Mouse (Mus musculus) forebrain, embryonic 11.5 days (tissue): Measurements from ENCODE around the gene Ggcx. TPM values are rescaled to one million over a fixed set of nuclear protein-coding genes. Genes with fewer than 3 reads are reported as not detected.

Experiments
- ATAC-seq: fragments of 200-750 bp; cut with Nextera tagmentation; replicated peaks from 2 replicates; pipeline ENCODE4 v1.8.0; 2017; ENCODE audit warnings: moderate TSS enrichment; ENCODE audit not compliant: low FRiP score
- DNase-seq: peaks from one replicate; pipeline ENCODE4 v3.0.0-alpha.2; 2017; ENCODE audit warnings: low spot score
- H3K27ac ChIP-seq: fragments of 300-500 bp; sonication (generic); 2 replicates; pipeline ENCODE4 v1.5.1; 2014; ENCODE audit warnings: low read depth, low read length
- H3K27me3 ChIP-seq: fragments of 300-500 bp; sonication (generic); 2 replicates; pipeline ENCODE4 v1.6.1; 2014; ENCODE audit warnings: mild to moderate bottlenecking, low read length, mixed read lengths; ENCODE audit not compliant: control insufficient read depth, insufficient read depth
- H3K36me3 ChIP-seq: fragments of 300-500 bp; sonication (generic); 2 replicates; pipeline ENCODE4 v1.6.1; 2014; ENCODE audit warnings: mild to moderate bottlenecking, low read length, moderate library complexity, mixed read lengths; ENCODE audit not compliant: control insufficient read depth, insufficient read depth
- H3K4me1 ChIP-seq: fragments of 300-500 bp; sonication (generic); replicated peaks from 2 replicates; pipeline ENCODE4 v1.6.1; 2014; ENCODE audit warnings: low read length, mixed read lengths; ENCODE audit not compliant: control insufficient read depth, insufficient read depth
- H3K4me2 ChIP-seq: fragments of 300-500 bp; sonication (generic); 2 replicates; pipeline ENCODE4 v1.6.1; 2014; ENCODE audit warnings: low read depth, mild to moderate bottlenecking, low read length, moderate library complexity, mixed read lengths; ENCODE audit not compliant: severe bottlenecking
- H3K4me3 ChIP-seq: fragments of 300-500 bp; sonication (generic); 2 replicates; pipeline ENCODE4 v1.5.1; 2014; ENCODE audit warnings: low read depth, low read length
- H3K9ac ChIP-seq: fragments of 300-500 bp; sonication (generic); 2 replicates; pipeline ENCODE4 v1.6.1; 2014; ENCODE audit warnings: low read length
- H3K9me3 ChIP-seq: fragments of 300-500 bp; sonication (generic); 2 replicates; pipeline ENCODE4 v1.6.1; 2016; ENCODE audit warnings: low read length, mixed read lengths; ENCODE audit not compliant: control insufficient read depth
- WGBS: fragments of 180-500 bp; shearing (Covaris S2); extraction: QIAGEN DNeasy Blood & Tissue Kit; methylation state at CpG from one replicate; pipeline ENCODE4 v1.1.7; 2014; 5-methylcytosine and 5-hydroxymethylcytosine counted together
- polyA plus RNA-seq: library from polyadenylated mRNA; unstranded; fragments of >200 nt; fragmentation: Nextera tagmentation; extraction: Ambion mirVana; gene quantifications from 2 replicates; pipeline ENCODE4 v1.2.1, GENCODE M21; 2014

The Ggcx gene
- polyA plus RNA-seq, 1 experiment from 2014 or later: 13.5 TPM

DNA sequence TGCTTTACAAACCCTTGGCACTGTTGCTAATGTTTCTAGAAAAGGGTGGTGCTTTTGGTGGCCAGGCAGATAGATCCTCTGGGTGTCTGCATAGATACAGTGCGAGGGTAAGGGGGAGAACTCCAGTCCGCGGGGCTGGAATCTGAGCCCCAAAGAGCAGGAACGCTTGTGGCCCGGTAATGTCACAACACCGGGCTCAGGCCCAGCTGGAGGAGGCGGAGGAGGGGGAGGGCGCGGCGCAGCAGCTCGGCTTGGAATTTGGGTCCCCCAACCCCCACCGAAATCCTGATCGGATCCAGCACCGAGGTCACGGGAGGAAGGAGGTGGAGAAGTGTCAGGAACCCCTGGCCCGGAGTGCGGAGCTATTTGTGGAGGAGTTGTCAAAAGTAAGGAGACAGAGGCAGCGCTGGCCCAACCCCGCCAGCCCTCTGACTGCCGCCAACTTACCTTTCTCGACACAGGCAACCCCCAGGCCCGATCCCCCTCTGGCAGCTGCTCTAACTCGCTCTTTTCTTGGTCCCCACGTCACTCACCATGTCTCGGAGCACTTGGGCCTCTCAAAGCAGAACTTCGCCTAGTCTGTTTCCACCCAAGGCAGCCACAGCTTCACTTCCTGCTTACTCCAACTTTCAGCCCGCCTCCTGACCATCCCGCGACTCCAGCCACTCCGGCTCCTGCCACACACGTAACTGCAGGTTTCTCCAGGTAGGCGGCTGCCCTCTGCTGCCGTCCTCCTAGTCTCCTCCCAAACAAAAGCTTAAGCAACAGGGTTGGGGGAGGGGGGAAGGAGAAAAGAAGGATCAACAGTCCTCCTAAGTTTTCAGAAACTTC lies 24.0 kb upstream of the Ggcx start, which contains the start of gene Vamp8:
Gene Vamp8, minus strand, starts transcription at position 763 of the 831 bp plus-strand sequence.
- H3K4me1 ChIP-seq: peaks cover 6% of the 10 kb centered on the region
- WGBS: 1% methylated on average over 33 of the region's 33 CpGs
- no peaks in the 10 kb centered on the region for H3K36me3 ChIP-seq
- H3K9me3 ChIP-seq: no peaks in the 10 kb centered on the region
- peak within 1 kb of the TSS; percentile 37 for H3K4me3 ChIP-seq
- DNase-seq: peak; percentile 69
- 0 out of 2 replicates have a peak within 1 kb of the TSS, but pooled peaks have one; percentile 25 for H3K27ac ChIP-seq
- peak; percentile 51; the same call in 1 of the 2 replicates for ATAC-seq
- H3K9ac ChIP-seq: peak within 1 kb of the TSS; percentile 48
- no peaks in the 10 kb centered on the region for H3K27me3 ChIP-seq
- peak within 1 kb of the TSS; percentile 64 for H3K4me2 ChIP-seq

DNA sequence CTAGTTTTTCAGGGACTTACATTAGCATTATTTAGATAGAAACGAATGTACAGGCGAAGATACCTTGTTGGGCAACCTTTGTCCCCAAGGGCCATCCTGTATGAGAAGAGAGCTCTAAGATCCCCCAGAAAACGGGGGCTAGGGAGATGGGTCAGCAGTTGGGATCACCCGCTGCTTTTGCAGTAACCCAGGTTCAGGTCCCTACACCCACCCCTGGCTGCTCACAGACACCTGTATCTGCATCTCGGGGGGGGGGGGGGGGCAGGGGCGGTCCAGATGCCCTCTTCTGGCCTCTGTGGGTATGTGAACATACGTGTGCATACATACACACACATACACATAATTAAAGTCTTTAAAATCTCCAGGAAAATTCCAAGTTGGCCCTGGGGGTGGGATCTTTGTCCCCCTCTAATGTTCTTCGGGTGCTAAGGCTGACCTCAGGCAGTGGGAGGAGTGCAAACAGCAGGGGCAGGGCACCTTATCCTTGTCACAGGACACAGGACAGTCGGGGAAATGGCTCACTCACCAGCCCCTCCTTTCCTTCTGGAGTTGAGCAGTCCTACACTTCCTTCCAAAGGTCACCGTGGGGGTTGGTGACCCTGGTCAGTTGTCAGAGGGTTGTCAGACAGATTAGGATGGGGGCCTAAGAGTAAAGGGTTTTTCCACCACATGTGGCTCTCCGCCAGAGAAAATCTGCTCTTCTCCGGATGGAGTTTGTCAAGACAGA lies 23.1 kb upstream of the Ggcx start:
- peaks cover 6% of the 10 kb centered on the region for H3K4me1 ChIP-seq
- H3K9ac ChIP-seq: no peak overlapping the region
- H3K27me3 ChIP-seq: no peaks in the 10 kb centered on the region
- ATAC-seq (peak; percentile 55; the same call in 1 of the 2 replicates), DNase-seq (peak; percentile 60)
- WGBS: 20% methylated on average over 12 of the region's 12 CpGs
- no peaks in the 10 kb centered on the region for H3K9me3 ChIP-seq
- H3K4me3 ChIP-seq: peak overlapping the region; percentile 37; the same call in 1 of the 2 replicates
- peak overlapping the region; percentile 64 for H3K4me2 ChIP-seq
- H3K36me3 ChIP-seq: no peaks in the 10 kb centered on the region
- no peak overlapping the region for H3K27ac ChIP-seq

DNA sequence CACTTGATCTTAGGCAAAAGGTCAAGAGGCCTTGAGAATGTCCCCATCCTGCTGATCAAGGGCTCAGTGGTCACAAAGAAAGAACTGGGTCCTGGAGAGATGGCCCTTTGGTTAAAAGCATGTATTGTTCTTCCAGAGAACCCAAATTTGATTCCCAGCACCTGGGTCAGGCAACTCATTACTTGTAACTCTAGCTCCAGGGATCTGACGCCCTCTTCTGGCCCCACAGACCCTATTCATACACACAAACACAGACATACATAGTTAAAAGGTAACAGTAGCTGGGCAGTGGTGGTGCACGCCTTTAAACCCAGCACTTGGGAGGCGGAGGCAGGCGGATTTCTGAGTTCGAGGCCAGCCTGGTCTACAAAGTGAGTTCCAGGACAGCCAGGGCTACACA lies 21.8 kb upstream of the Ggcx start:
- Histone ChIP-seq H3K36me3 (no peaks in the 10 kb centered on the region), H3K9ac (no peak overlapping the region), H3K27ac (no peak overlapping the region), H3K27me3 (no peaks in the 10 kb centered on the region), H3K4me1 (peaks cover 6% of the 10 kb centered on the region), H3K4me3 (no peak overlapping the region), H3K4me2 (no peak overlapping the region), H3K9me3 (no peaks in the 10 kb centered on the region)
- DNase-seq: no peak
- no peak for ATAC-seq
- 87% methylated on average over 5 of the region's 5 CpGs for WGBS

DNA sequence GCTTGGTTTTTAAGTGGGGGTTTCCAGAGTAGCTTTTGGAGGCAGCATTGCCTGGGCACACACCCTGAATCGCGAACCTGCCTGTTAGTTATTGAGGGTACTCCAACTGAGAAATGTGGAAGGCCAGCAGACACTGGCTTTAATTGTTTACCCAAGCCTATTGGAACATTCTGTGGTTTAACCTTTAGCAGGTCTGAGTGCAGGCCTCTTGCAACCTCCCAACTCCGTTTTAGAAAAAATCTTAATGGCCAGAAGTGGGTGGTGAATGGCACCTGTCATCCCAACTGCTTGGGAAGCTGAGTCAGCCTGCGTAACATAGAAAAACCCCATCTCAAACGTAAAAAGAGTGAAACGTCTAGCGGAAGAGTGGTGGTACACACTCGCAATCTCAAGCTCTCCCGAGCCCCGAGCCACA lies 17.3 kb upstream of the Ggcx start:
- H3K9me3 ChIP-seq: no peaks in the 10 kb centered on the region
- DNase-seq: no peak
- 83% methylated on average over 10 of the region's 10 CpGs for WGBS

DNA sequence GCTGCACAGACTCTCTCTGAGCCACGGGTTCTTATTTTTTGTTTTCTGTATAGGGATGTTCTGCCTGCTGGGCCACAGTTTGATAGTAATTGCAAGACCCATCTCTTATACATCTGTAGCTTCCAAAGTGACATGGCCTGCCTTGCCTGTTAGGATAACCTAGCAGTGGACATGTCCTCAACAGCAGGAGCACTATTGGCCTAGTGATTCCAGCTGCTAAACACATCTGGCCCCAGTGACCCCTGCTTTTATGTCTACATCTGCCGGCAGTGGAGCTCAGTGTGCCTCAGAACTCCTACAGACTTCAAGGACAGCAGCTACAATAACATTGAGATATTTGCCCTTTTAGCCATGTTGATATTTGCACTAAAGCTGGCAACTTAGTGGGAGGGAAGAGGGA lies 14.1 kb upstream of the Ggcx start:
- no peaks in the 10 kb centered on the region for H3K36me3 ChIP-seq
- DNase-seq (no peak), ATAC-seq (no peak)
- no peak overlapping the region for H3K4me2 ChIP-seq
- H3K27me3 ChIP-seq: no peaks in the 10 kb centered on the region
- H3K27ac ChIP-seq: no peak overlapping the region
- H3K4me3 ChIP-seq: no peak overlapping the region
- H3K9ac ChIP-seq: no peak overlapping the region
- H3K4me1 ChIP-seq: no peaks in the 10 kb centered on the region
- 68% methylated on average over 2 of the region's 2 CpGs for WGBS
- H3K9me3 ChIP-seq: no peaks in the 10 kb centered on the region

More for the DNA sequence above, 17.3 kb upstream of the Ggcx start:
- Histone ChIP-seq H3K27me3 (no peaks in the 10 kb centered on the region), H3K9ac (no peak overlapping the region), H3K4me2 (no peak overlapping the region), H3K4me3 (no peak overlapping the region), H3K36me3 (no peaks in the 10 kb centered on the region), H3K4me1 (no peaks in the 10 kb centered on the region), H3K27ac (no peak overlapping the region)
- no peak for ATAC-seq

DNA sequence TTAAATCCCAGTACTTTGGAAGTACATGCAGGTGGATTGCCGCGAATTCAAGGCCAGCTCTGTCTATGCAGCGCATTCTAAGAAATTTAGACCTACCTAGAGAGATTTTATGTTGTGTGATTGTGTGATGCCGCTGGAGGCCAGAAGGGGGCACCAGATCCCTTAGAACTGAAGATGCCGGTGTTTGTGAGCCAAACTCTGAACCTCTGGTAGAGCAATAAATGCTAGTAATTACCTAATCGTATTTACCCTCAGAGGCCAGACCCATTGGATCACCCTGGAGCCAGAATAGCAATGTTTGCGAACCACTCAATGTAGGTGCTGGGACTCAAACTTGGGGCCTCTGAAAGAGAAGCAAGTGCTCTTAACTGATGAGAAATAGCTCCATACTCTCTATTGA lies 12.2 kb upstream of the Ggcx start:
- Histone ChIP-seq H3K27ac (no peak overlapping the region), H3K9me3 (no peaks in the 10 kb centered on the region), H3K4me1 (no peaks in the 10 kb centered on the region), H3K36me3 (no peaks in the 10 kb centered on the region), H3K4me3 (no peak overlapping the region), H3K27me3 (no peaks in the 10 kb centered on the region), H3K9ac (no peak overlapping the region), H3K4me2 (no peak overlapping the region)
- peak; percentile 79 for DNase-seq
- no peak for ATAC-seq
- WGBS: 30% methylated on average over 7 of the region's 7 CpGs

DNA sequence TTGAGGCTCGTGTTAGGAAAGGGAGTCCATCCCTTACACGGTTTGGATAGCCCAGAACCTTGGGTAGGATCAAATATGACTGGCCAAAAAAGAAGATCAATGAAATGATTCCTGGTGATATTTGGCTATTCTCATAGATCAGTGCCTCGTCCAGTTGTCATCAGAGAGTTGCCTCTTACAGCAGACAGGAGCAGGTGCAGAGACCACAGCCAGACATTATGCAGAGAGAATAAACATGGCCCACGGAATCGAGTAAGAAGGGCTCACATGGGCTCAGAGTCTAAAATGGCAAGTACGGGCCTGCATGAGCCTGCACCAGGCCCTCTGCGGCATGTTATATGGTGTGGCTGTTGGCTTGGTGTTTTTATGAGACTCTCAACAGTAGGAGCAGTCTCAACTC lies 8.8 kb upstream of the Ggcx start:
- no peak overlapping the region for H3K9ac ChIP-seq
- no peak overlapping the region for H3K27ac ChIP-seq
- no peak overlapping the region for H3K4me2 ChIP-seq
- ATAC-seq (no peak), DNase-seq (no peak)
- no peaks in the 10 kb centered on the region for H3K9me3 ChIP-seq
- no peak overlapping the region for H3K4me3 ChIP-seq
- H3K27me3 ChIP-seq: no peaks in the 10 kb centered on the region
- H3K4me1 ChIP-seq: no peaks in the 10 kb centered on the region
- 83% methylated on average over 7 of the region's 7 CpGs for WGBS
- H3K36me3 ChIP-seq: no peaks in the 10 kb centered on the region

DNA sequence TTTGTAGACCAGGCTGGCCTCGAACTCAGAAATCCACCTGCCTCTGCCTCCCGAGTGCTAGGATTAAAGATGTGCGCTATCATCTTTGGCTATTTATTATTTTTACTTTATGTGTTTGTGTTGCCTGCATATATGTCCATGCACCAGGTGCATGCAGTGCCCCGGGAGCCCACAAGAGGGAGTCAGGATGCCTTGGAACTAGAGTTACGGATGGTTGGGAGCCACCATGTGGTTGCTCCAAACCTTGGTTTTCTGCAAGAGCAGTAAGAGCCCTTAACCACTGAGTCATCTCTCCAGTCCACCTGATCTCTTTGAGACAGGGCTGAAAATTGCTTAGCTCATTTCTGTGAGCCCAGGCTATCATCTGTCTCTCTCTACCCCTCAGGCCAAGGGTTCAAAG lies 7.0 kb upstream of the Ggcx start:
- Histone ChIP-seq H3K27ac (no peak overlapping the region), H3K36me3 (no peaks in the 10 kb centered on the region), H3K4me2 (no peak overlapping the region), H3K27me3 (no peaks in the 10 kb centered on the region), H3K9ac (no peak overlapping the region), H3K4me3 (no peak overlapping the region), H3K9me3 (no peaks in the 10 kb centered on the region), H3K4me1 (no peaks in the 10 kb centered on the region)
- ATAC-seq (peak; percentile 72), DNase-seq (peak; percentile 93)
- WGBS: 3% methylated on average over 5 of the region's 5 CpGs
